Mouse (Mus musculus) frontal cortex, adult (tissue): ENCODE data around the gene Fam32a.

Experiments used
- ATAC-seq: cut with Nextera tagmentation; 2 replicates; pipeline ENCODE4 v1.9.2; 2017; ENCODE audit warnings: mild to moderate bottlenecking, moderate library complexity, mixed read lengths; ENCODE audit not compliant: low TSS enrichment

Gene Fam32a

DNA sequence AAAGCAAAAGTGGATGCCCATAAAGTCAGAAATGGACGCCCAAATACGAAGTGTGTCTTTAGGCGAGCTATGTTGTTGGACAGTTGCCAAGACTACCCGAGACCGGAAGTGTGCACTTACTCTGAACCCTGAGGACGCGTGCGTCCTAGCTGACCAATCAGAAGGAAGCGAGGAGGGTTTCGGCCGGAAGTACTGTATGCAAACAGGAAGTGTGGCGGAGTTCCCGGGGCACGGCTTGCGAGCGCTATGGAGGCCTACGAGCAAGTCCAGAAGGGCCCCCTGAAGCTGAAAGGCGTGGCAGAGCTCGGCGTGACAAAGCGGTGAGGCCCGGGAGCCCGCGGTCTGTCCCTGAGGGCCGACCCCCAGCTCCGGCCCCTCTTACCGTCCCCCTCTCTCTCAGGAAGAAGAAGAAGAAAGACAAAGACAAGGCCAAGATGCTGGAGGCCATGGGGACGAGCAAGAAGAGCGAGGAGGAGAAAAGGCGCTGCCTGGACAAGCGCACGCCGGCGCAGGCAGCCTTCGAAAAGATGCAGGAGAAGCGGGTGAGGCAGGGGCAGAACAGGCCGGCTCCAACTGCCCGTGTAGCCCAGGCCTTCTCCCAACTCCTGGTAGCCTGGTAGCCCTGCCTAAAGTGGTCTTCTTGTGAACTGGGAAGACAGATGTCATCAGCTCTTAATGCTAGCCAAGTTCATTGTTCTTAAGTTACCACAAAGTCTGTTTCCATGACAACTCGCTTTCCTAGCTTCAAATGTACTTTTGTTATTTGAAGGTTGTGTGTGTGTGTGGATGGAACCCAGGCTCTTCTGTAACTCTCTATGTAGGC lies at the start of gene Fam32a:
Fam32a (plus strand) TSS at position 190 of the 823 bp plus-strand sequence.
- ATAC-seq = peak; percentile 100

- peak; percentile 72 for ATAC-seq
Measured at GRCm38 (mm10) chr8:72177346-72177925, 42.1 kb upstream of the Fam32a start.

DNA sequence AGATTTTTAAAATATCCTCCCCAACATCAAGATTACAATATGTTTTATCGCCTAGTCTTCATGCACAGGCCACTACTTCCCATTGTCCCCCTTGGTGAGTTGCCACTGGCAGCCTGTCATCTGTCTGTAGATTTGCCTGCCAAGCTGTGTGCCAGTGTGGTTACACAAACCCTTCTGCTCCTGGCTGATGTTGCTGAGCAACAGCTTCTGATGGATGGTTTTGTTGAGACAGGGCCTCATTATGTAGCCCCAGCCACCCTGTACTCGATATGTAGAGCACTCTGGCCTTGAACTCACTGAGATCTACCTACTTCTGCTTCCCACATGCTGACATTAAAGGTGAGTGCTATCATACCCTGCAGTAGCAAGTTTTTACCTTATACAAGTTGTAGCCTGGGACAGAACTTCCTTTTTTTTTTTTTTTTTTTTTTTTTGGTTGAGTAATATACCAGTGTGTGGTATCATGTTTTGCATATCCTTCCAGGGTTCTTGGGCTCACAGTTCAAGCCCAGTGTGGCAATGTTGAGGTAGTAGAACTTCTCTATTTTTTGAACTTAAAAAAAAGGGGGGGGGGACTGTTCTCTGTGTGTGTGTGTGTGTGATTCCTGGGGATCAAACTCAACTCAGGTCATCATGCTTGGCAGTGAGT lies 35.9 kb upstream of the Fam32a start:
- ATAC-seq = no peak

- no peak for ATAC-seq
Measured at GRCm38 (mm10) chr8:72187793-72188331, 31.7 kb upstream of the Fam32a start.

GRCm38 (mm10) chr8:72189417-72190214 lies 29.9 kb upstream of the Fam32a start, which contains the start of gene Hsh2d:
Hsh2d (plus strand) TSS chr8:72189638.
- no peak for ATAC-seq

GRCm38 (mm10) chr8:72190215-72190539 lies 29.4 kb upstream of the Fam32a start:
- ATAC-seq = no peak

DNA sequence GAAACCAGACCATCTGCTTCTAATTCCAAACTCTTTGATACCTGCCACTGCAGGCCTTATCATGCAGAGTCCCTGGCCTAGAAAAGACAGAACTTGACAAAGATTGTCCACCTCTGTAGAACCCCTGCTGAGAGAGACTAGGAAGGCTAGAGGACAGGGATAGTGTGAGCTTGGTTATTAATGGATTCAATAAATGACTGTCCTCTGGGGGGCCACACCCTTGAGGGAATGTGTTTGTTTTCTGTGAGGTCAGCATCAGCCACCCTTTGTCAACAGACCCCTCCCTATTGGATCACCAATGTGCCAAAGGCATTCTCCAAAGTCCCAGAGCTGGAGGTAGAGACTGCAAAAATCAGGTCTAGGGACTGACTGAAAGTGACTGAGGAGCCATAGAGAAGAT lies 27.5 kb upstream of the Fam32a start:
- no peak for ATAC-seq

- ATAC-seq = no peak
Measured at GRCm38 (mm10) chr8:72197997-72198396, 21.5 kb upstream of the Fam32a start.

GRCm38 (mm10) chr8:72208582-72208981 lies 10.9 kb upstream of the Fam32a start:
- ATAC-seq = no peak

DNA sequence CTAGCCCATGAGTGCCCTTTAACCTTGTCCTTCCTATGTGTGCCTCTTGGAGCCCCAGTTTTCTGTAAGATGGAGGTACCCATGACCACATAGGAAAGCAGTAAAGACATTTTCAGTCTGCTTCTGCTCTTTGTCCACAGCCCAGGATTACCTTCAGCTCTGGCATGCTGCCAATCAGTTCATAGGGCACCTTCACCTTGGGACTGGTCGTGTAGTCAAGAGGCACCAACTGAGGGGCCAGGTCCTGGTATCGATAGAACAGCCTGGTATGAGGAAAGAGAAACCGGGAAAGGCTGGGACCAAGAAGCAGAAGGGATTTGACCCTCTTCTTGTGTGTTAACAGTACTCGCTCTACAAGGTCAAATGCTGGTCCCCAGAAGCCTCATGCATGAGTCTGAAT lies 9.3 kb upstream of the Fam32a start:
- ATAC-seq = no peak

DNA sequence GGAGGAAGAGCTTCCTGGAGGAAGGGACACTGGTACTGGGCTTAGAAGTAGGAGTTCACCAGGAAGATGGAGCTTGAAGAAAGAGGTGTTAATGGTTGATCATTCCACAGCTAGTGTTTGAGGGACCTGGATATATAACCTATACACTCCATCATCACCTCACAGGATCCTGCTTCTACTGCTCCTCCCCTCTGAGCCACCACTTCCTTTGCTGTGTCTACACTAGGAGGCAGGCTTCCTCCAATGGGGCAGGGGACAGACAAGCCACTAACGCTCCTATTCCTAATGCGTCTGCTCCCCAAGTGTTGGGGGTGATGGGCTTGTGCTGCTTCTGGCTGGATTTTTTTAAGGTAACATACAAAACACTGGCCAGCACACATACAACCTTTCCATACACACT lies 8.8 kb upstream of the Fam32a start:
- no peak for ATAC-seq

DNA sequence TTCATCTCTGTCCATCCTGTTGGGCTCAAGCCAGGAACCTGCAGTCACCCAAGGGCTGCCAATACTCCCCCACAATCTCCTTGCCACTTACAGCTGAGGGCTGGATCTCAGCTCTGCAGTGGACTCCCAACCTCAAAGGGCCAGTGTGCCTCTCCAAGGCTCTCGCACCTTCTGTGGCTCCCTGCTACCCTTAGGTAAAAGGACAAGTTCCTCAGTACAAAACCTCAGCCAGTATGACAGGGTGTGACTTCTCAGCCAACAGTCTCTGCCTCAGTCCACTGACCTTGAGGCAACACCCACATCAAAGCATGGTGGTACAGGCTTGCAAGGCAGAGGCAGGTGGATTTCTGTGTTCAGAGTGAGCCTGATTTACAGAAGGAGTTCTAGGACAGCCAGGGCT lies 7.7 kb upstream of the Fam32a start:
- ATAC-seq = no peak

DNA sequence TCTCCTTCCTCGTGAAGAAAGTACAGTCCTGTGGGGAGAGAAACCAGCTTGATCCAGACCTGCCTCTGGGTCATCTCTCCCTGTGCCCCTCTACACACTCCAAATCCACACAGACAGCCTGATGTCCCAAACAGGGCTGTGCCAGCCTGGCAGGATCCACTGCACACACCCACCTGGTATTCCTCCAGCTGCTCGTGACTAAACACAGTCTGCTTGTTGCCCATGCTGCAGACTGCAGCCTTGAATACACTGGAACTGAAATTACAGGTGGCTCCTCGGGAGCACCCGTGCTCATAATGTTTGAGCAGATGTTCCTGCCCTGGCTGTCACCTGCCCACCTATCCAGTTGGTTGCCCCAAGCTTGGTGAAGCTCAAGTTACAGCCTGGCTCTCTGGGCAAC lies 6.8 kb upstream of the Fam32a start, which contains the start of gene Cib3:
Cib3 (minus strand) TSS at position 87 of the 400 bp plus-strand sequence.
- no peak for ATAC-seq

DNA sequence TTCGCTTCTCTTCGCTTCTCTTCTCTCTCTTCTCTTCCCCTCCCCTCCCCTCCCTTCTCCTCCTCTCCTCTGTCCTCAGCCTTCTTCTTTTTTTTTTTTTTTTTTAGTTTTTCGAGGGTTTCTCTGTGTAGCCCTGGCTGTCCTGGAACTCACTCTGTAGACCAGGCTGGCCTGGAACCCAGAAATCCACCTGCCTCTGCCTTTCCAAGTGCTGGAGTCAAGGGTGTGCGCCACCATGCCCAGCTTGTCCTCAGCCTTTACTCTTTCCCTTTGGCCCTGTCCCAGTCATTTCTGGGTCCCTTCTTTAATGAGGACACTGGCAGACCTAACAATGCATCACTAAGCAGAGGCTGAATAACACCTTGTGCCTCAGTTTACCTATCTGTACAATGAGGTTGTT lies 6.0 kb upstream of the Fam32a start, which contains the start of gene Gm11034:
Gm11034 (minus strand) TSS at position 101 of the 400 bp plus-strand sequence.
- no peak for ATAC-seq

DNA sequence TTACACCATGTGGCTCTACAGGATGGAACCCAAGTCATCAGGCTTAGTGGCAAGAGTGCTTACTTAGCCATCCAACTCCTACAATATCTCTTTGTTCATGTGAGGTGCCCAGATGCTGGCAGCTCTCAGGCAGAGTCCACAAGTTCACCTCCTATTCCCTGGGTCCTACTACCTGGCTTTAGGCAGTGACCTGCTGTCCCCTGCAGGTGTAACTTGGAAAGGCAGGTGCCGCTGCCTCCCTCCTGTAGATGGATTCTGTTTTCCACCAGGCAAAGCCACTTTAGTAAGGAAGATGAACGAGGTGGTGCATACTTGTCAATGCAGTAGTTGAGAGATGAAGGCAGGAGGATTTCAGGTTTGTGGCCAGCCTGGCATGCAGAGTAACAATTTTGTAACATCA lies 4.5 kb upstream of the Fam32a start:
- no peak for ATAC-seq

GRCm38 (mm10) chr8:72215871-72216270 lies 3.7 kb upstream of the Fam32a start:
- no peak for ATAC-seq

DNA sequence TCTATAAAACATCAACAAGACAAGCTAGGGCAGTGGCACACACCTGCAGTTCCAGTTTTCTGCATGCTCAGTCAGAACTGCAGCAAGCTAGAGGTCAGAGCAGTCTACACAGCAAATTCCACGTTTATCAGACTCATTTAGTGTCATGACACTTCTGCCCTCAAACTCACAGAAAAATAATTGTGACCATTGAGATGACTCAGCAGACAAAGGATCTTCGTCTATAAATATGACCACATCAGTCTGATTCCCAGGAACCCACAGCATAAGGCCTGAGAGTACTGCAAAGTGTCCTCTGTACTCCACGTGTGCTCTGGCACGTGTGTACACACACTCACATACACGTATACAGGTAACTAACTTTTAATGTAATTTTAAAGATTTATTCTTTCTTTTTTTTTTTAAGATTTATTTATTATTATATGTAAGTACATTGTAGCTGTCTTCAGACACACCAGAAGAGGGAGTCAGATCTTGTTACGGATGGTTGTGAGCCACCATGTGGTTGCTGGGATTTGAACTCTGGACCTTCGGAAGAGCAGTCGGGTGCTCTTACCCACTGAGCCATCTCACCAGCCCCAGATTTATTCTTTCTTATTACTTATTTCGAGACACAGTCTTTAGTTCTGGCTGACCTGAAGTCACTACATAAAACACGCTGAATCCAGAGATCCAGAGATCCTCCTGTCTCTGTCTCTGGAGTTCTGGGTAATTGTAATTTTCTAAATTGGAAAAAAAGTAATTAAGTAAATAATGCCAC lies 569 bp upstream of the Fam32a start:
- no peak for ATAC-seq

- ATAC-seq = no peak
Measured at GRCm38 (mm10) chr8:72220758-72221157, 1.2 kb downstream of the Fam32a start.

DNA sequence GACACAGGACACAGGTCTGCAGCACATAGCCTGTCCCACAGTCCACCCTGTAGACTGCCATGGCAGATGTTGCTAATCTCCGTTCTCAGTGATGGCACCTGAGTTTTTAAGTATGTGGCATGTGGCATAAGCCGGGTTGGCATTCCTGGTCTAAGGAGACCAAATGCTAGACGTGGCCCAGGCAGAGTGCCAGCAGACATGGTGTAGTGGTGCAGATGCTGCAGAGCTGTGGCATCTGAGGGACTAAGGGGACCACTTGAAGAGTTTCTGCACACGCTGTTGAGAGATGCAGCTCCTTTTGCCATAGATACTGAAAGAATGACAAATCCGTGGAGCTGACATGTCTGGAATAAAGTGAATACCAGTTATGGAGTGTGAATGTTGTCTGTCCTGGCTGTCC lies 3.1 kb downstream of the Fam32a start:
- ATAC-seq = no peak

GRCm38 (mm10) chr8:72239499-72240402 lies 20.2 kb downstream of the Fam32a start, which contains the start of gene Ap1m1:
Ap1m1 (plus strand) TSS chr8:72240018.
- peak; percentile 98 for ATAC-seq
